Mouse (Mus musculus): Measurements from ENCODE around the gene Kcnh7. TPM values are rescaled to one million over a fixed set of nuclear protein-coding genes. Genes with fewer than 3 reads are reported as not detected.
A peak's percentile ranks its signal among the peaks of the same experiment; 100 is the strongest.

Gene Kcnh7
- polyA plus RNA-seq (2015; fragmentation: Nextera tagmentation; extraction: Ambion mirVana) = 0.10 TPM in 2 replicates

- H3K9ac ChIP-seq (replicated peaks; ENCODE audit: low read depth) = no peak within 1 kb of the TSS
- peak within 1 kb of the TSS; percentile 33 for H3K4me2 ChIP-seq (replicated peaks; ENCODE audit: low read depth, low read length)
- DNase-seq (ENCODE audit: low spot score) (no peak), ATAC-seq (no peak)
- no peak within 1 kb of the TSS for H3K4me3 ChIP-seq (ENCODE audit: low read depth, low read length)
- no peaks in the 10 kb centered on the region for H3K36me3 ChIP-seq (ENCODE audit: insufficient read depth, low read length)
- no peaks in the 10 kb centered on the region for H3K27me3 ChIP-seq (replicated peaks; ENCODE audit: insufficient read depth, low read length)
- 3% methylated on average over 34 of the region's 49 CpGs for WGBS
- no peak within 1 kb of the TSS for H3K27ac ChIP-seq (ENCODE audit: low read length)
- H3K4me1 ChIP-seq (ENCODE audit: insufficient read depth, low read depth, low read length) = no peaks in the 10 kb centered on the region
- no peak for TF ChIP-seq CTCF (IDR thresholded peaks at IDR 0.05)
- TF ChIP-seq EP300 (IDR thresholded peaks at IDR 0.05) = no peak
- H3K9me3 ChIP-seq (ENCODE audit: low read length) = no peaks in the 10 kb centered on the region
Observed at GRCm38 (mm10) chr2:63183563-63184545, at the start of gene Kcnh7. TSS of gene Kcnh7 (minus strand) at chr2:63184287.

GRCm38 (mm10) chr2:63207435-63207834 lies 23.3 kb upstream of the Kcnh7 start:
- Histone ChIP-seq H3K36me3 (ENCODE audit: insufficient read depth, low read length) (no peaks in the 10 kb centered on the region), H3K4me1 (ENCODE audit: insufficient read depth, low read depth, low read length) (no peaks in the 10 kb centered on the region), H3K27ac (ENCODE audit: low read length) (no peak overlapping the region), H3K4me3 (ENCODE audit: low read depth, low read length) (no peak overlapping the region), H3K27me3 (replicated peaks; ENCODE audit: insufficient read depth, low read length) (no peaks in the 10 kb centered on the region), H3K9ac (replicated peaks; ENCODE audit: low read depth) (no peak overlapping the region), H3K9me3 (ENCODE audit: low read length) (no peaks in the 10 kb centered on the region), H3K4me2 (replicated peaks; ENCODE audit: low read depth, low read length) (no peak overlapping the region)
- TF ChIP-seq EP300 (IDR thresholded peaks at IDR 0.05) (no peak), CTCF (IDR thresholded peaks at IDR 0.05) (no peak)
- DNase-seq (ENCODE audit: low spot score) (no peak), ATAC-seq (no peak)
- 68% methylated on average over 3 of the region's 3 CpGs for WGBS

GRCm38 (mm10) chr2:63186014-63186413 lies 1.9 kb upstream of the Kcnh7 start:
- no peaks in the 10 kb centered on the region for H3K27me3 ChIP-seq (replicated peaks; ENCODE audit: insufficient read depth, low read length)
- no peak overlapping the region for H3K27ac ChIP-seq (ENCODE audit: low read length)
- WGBS = 3% methylated on average over 2 of the region's 2 CpGs
- DNase-seq (ENCODE audit: low spot score) (peak; percentile 50), ATAC-seq (no peak)
- H3K9me3 ChIP-seq (ENCODE audit: low read length) = no peaks in the 10 kb centered on the region
- TF ChIP-seq CTCF (IDR thresholded peaks at IDR 0.05) (no peak), EP300 (IDR thresholded peaks at IDR 0.05) (no peak)
- no peaks in the 10 kb centered on the region for H3K36me3 ChIP-seq (ENCODE audit: insufficient read depth, low read length)
- no peaks in the 10 kb centered on the region for H3K4me1 ChIP-seq (ENCODE audit: insufficient read depth, low read depth, low read length)
- no peak overlapping the region for H3K4me3 ChIP-seq (ENCODE audit: low read depth, low read length)
- H3K9ac ChIP-seq (replicated peaks; ENCODE audit: low read depth) = no peak overlapping the region
- H3K4me2 ChIP-seq (replicated peaks; ENCODE audit: low read depth, low read length) = no peak overlapping the region

GRCm38 (mm10) chr2:63184551-63185430 lies 704 bp upstream of the Kcnh7 start:
- TF ChIP-seq EP300 (IDR thresholded peaks at IDR 0.05) = no peak
- TF ChIP-seq CTCF (IDR thresholded peaks at IDR 0.05) = no peak
- Histone ChIP-seq H3K4me3 (ENCODE audit: low read depth, low read length) (no peak overlapping the region), H3K36me3 (ENCODE audit: insufficient read depth, low read length) (no peaks in the 10 kb centered on the region), H3K4me1 (ENCODE audit: insufficient read depth, low read depth, low read length) (no peaks in the 10 kb centered on the region), H3K9ac (replicated peaks; ENCODE audit: low read depth) (no peak overlapping the region), H3K9me3 (ENCODE audit: low read length) (no peaks in the 10 kb centered on the region), H3K27me3 (replicated peaks; ENCODE audit: insufficient read depth, low read length) (no peaks in the 10 kb centered on the region), H3K4me2 (replicated peaks; ENCODE audit: low read depth, low read length) (peak overlapping the region; percentile 33; the same call in 1 of the 2 replicates), H3K27ac (ENCODE audit: low read length) (no peak overlapping the region)
- ATAC-seq (no peak), DNase-seq (ENCODE audit: low spot score) (no peak)
- 5% methylated on average over 13 of the region's 15 CpGs for WGBS

- DNase-seq (ENCODE audit: low spot score) (no peak), ATAC-seq (no peak)
- H3K27me3 ChIP-seq (replicated peaks; ENCODE audit: insufficient read depth, low read length) = no peaks in the 10 kb centered on the region
- no peak overlapping the region for H3K4me2 ChIP-seq (replicated peaks; ENCODE audit: low read depth, low read length)
- no peaks in the 10 kb centered on the region for H3K4me1 ChIP-seq (ENCODE audit: insufficient read depth, low read depth, low read length)
- no peaks in the 10 kb centered on the region for H3K36me3 ChIP-seq (ENCODE audit: insufficient read depth, low read length)
- H3K9me3 ChIP-seq (ENCODE audit: low read length) = no peaks in the 10 kb centered on the region
- no peak overlapping the region for H3K9ac ChIP-seq (replicated peaks; ENCODE audit: low read depth)
- no peak overlapping the region for H3K4me3 ChIP-seq (ENCODE audit: low read depth, low read length)
- no peak overlapping the region for H3K27ac ChIP-seq (ENCODE audit: low read length)
- TF ChIP-seq CTCF (IDR thresholded peaks at IDR 0.05) = no peak
- no peak for TF ChIP-seq EP300 (IDR thresholded peaks at IDR 0.05)
Observed at GRCm38 (mm10) chr2:63153701-63154100, 30.4 kb downstream of the Kcnh7 start.
